Comparison of ENCODE assay signal across 8 mouse cellular contexts in genomic region chr11:4704072-4704964, GRCm38 (mm10). TPM values are rescaled to one million over a fixed set of nuclear protein-coding genes. Genes with fewer than 3 reads are reported as not detected.
DNase-seq lines count a peak whose midpoint lies in the region; ATAC-seq and TF ChIP-seq lines count a peak whose summit lies in the region.

Uqcr10 (minus strand) TSS chr11:4704342.
Zmat5 (plus strand) TSS chr11:4704678.

- peak within 1 kb of the TSS; percentile 91 for H3K9ac ChIP-seq in heart, embryonic 15.5 days
- peak within 1 kb of the TSS; percentile 90 for H3K9ac ChIP-seq in liver, embryonic 14.5 days (replicated peaks)
- H3K9ac ChIP-seq in neural tube, embryonic 11.5 days (ENCODE audit: low read length) = peak within 1 kb of the TSS; percentile 68
- peak within 1 kb of the TSS; percentile 91 for H3K9ac ChIP-seq in stomach, postnatal 0 days (ENCODE audit: low read length)

- peak within 1 kb of the TSS; percentile 73 for H3K4me3 ChIP-seq in forebrain, embryonic 10.5 days
- H3K4me3 ChIP-seq in heart, embryonic 15.5 days = peak within 1 kb of the TSS; percentile 79
- H3K4me3 ChIP-seq in liver, embryonic 14.5 days (ENCODE audit: insufficient read depth in 1 of 2, low read depth in 2 of 2, low read length in 2 of 2) = peak within 1 kb of the TSS; percentile 69 to 86
- peak within 1 kb of the TSS; percentile 62 for H3K4me3 ChIP-seq in neural tube, embryonic 11.5 days (ENCODE audit: low read depth, low read length)
- H3K4me3 ChIP-seq in stomach, postnatal 0 days (ENCODE audit: low read depth, low read length) = peak within 1 kb of the TSS; percentile 82

- peak within 1 kb of the TSS; percentile 81 for H3K4me2 ChIP-seq in heart, embryonic 15.5 days
- peak within 1 kb of the TSS; percentile 91 for H3K4me2 ChIP-seq in liver, embryonic 14.5 days (ENCODE audit: low read depth)
- H3K4me2 ChIP-seq in neural tube, embryonic 11.5 days (ENCODE audit: low read depth) = peak within 1 kb of the TSS; percentile 87
- H3K4me2 ChIP-seq in stomach, postnatal 0 days (replicated peaks; ENCODE audit: low read depth) = peak within 1 kb of the TSS; percentile 93

- WGBS in forebrain, embryonic 10.5 days = under 1% methylated on average over 47 of the region's 47 CpGs
- WGBS in heart, embryonic 15.5 days = under 1% methylated on average over 47 of the region's 47 CpGs
- under 1% methylated on average over 47 of the region's 47 CpGs for WGBS in liver, embryonic 14.5 days (ENCODE audit: insufficient replicate concordance)
- under 1% methylated on average over 47 of the region's 47 CpGs for WGBS in neural tube, embryonic 11.5 days
- WGBS in stomach, postnatal 0 days = under 1% methylated on average over 47 of the region's 47 CpGs

- peak; percentile 96 for ATAC-seq in heart, embryonic 15.5 days (replicated peaks; ENCODE audit: insufficient number of reproducible peaks, insufficient read depth, low FRiP score, low read depth)
- ATAC-seq in liver, embryonic 14.5 days (ENCODE audit: insufficient read depth) = peak; percentile 99
- peak; percentile 91 for ATAC-seq in neural tube, embryonic 11.5 days (ENCODE audit: insufficient read depth, low FRiP score, low TSS enrichment)
- peak; percentile 94 for ATAC-seq in stomach, postnatal 0 days (ENCODE audit: low FRiP score, low TSS enrichment)

- TF ChIP-seq EP300 in liver, embryonic 14.5 days (IDR thresholded peaks at IDR 0.05; ENCODE audit: low read depth) = no peak
- no peak for TF ChIP-seq EP300 in stomach, postnatal 0 days (optimal IDR thresholded peaks at IDR 0.05)

- no peaks in the 10 kb centered on the region for H3K27me3 ChIP-seq in forebrain, embryonic 10.5 days (ENCODE audit: poor library complexity, severe bottlenecking)
- H3K27me3 ChIP-seq in heart, embryonic 15.5 days = no peaks in the 10 kb centered on the region
- H3K27me3 ChIP-seq in liver, embryonic 14.5 days (ENCODE audit: control insufficient read depth, insufficient read depth, low read length) = no peaks in the 10 kb centered on the region
- H3K27me3 ChIP-seq in neural tube, embryonic 11.5 days (ENCODE audit: control insufficient read depth, insufficient read depth, low read length) = no peaks in the 10 kb centered on the region
- no peaks in the 10 kb centered on the region for H3K27me3 ChIP-seq in stomach, postnatal 0 days (ENCODE audit: control insufficient read depth, insufficient read depth, low read length)

- H3K9me3 ChIP-seq in forebrain, embryonic 10.5 days = no peaks in the 10 kb centered on the region
- no peaks in the 10 kb centered on the region for H3K9me3 ChIP-seq in heart, embryonic 15.5 days (replicated peaks)
- no peaks in the 10 kb centered on the region for H3K9me3 ChIP-seq in liver, embryonic 14.5 days (ENCODE audit: control insufficient read depth, low read length)
- no peaks in the 10 kb centered on the region for H3K9me3 ChIP-seq in neural tube, embryonic 11.5 days (ENCODE audit: control insufficient read depth, low read length)
- no peaks in the 10 kb centered on the region for H3K9me3 ChIP-seq in stomach, postnatal 0 days (ENCODE audit: control insufficient read depth, low read length)

- H3K4me1 ChIP-seq in forebrain, embryonic 10.5 days = peaks cover 18% of the 10 kb centered on the region
- peaks cover 19% of the 10 kb centered on the region for H3K4me1 ChIP-seq in heart, embryonic 15.5 days (replicated peaks)
- H3K4me1 ChIP-seq in liver, embryonic 14.5 days (replicated peaks; ENCODE audit: control insufficient read depth in 2 of 2, insufficient read depth in 2 of 2, low read length in 1 of 2) = peaks cover 8% of the 10 kb centered on the region in 2 experiments; a peak in 3 of 4 replicates
- H3K4me1 ChIP-seq in neural tube, embryonic 11.5 days (ENCODE audit: control insufficient read depth, insufficient read depth, low read length) = peaks cover 9% of the 10 kb centered on the region
- no peaks in the 10 kb centered on the region for H3K4me1 ChIP-seq in stomach, postnatal 0 days (replicated peaks; ENCODE audit: control insufficient read depth, insufficient read depth)

- peak; percentile 25; the same call in 1 of the 2 replicates for TF ChIP-seq CTCF in liver, embryonic 14.5 days (IDR thresholded peaks at IDR 0.05; ENCODE audit: low read depth)
- no peak; the same call in 1 of the 2 replicates for TF ChIP-seq CTCF in stomach, postnatal 0 days (IDR thresholded peaks at IDR 0.05; ENCODE audit: low read depth)

- H3K36me3 ChIP-seq in forebrain, embryonic 10.5 days (replicated peaks) = peaks cover 34% of the 10 kb centered on the region
- peaks cover 24% of the 10 kb centered on the region for H3K36me3 ChIP-seq in heart, embryonic 15.5 days
- H3K36me3 ChIP-seq in liver, embryonic 14.5 days (replicated peaks; ENCODE audit: control insufficient read depth, insufficient read depth, low read depth) = peaks cover 11% of the 10 kb centered on the region
- peaks cover 2% of the 10 kb centered on the region; the same call in 1 of the 2 replicates for H3K36me3 ChIP-seq in neural tube, embryonic 11.5 days (ENCODE audit: control insufficient read depth, insufficient read depth, low read length)
- H3K36me3 ChIP-seq in stomach, postnatal 0 days (ENCODE audit: control insufficient read depth, insufficient read depth, low read length) = peaks cover 6% of the 10 kb centered on the region; the same call in 1 of the 2 replicates

- H3K27ac ChIP-seq in forebrain, embryonic 10.5 days = peak within 1 kb of the TSS; percentile 90
- peak within 1 kb of the TSS; percentile 91 for H3K27ac ChIP-seq in heart, embryonic 15.5 days
- peak within 1 kb of the TSS; percentile 64 for H3K27ac ChIP-seq in liver, embryonic 14.5 days
- no peak within 1 kb of the TSS for H3K27ac ChIP-seq in neural tube, embryonic 11.5 days (ENCODE audit: low read depth, low read length)
- peak within 1 kb of the TSS; percentile 81 for H3K27ac ChIP-seq in stomach, postnatal 0 days (replicated peaks)

- peak; percentile 87 to 92 for DNase-seq in CD8-positive naive resting alpha-beta T cell, adult 2 months (ENCODE audit: low read depth in 2 of 2, low spot score in 2 of 2)
- DNase-seq in c-Kit-positive CD71-negative TER-119-negative erythroid progenitor cells, embryonic 14.5 days (ENCODE audit: low read depth) = peak; percentile 96
- DNase-seq in forebrain, embryonic 10.5 days (ENCODE audit: extremely low spot score, low spot score) = peak; percentile 91
- DNase-seq in kidney, postnatal 25 days = peak; percentile 96
- peak; percentile 94 to 96 (median 94) for DNase-seq in liver, embryonic 14.5 days (ENCODE audit: low read depth in 3 of 3, low spot score in 3 of 3)
- DNase-seq in neural tube, embryonic 11.5 days (ENCODE audit: low spot score) = peak; percentile 91
- peak; percentile 93 for DNase-seq in stomach, postnatal 0 days (ENCODE audit: low spot score)

RNA-seq across cellular contexts. Expression of gene Uqcr10, which starts in this region (rescaled TPM):
- 648 and 652 TPM in 2 replicates for polyA plus RNA-seq in forebrain, embryonic 10.5 days (2016; fragmentation: Nextera tagmentation; extraction: Ambion mirVana)
- polyA plus RNA-seq in heart, embryonic 15.5 days (2015; fragmentation: Nextera tagmentation; extraction: Ambion mirVana) = 1,608 and 2,078 TPM in 2 replicates
- polyA plus RNA-seq in liver, embryonic 14.5 days (2012; rRNA removed) = 481 and 569 TPM in 2 replicates
- polyA plus RNA-seq in liver, embryonic 14.5 days (2014; fragmentation: Nextera tagmentation; extraction: Ambion mirVana) = 728 and 747 TPM in 2 replicates
- polyA plus RNA-seq in neural tube, embryonic 11.5 days (2014; fragmentation: Nextera tagmentation; extraction: Ambion mirVana) = 505 and 528 TPM in 2 replicates
- 1,477 and 1,517 TPM in 2 replicates for polyA plus RNA-seq in stomach, postnatal 0 days (2015; fragmentation: Nextera tagmentation; extraction: Ambion mirVana)

RNA-seq across cellular contexts. Expression of gene Zmat5, which starts in this region (rescaled TPM):
- polyA plus RNA-seq in forebrain, embryonic 10.5 days (2016; fragmentation: Nextera tagmentation; extraction: Ambion mirVana) = 76.8 and 79.6 TPM in 2 replicates
- polyA plus RNA-seq in heart, embryonic 15.5 days (2015; fragmentation: Nextera tagmentation; extraction: Ambion mirVana) = 52.7 and 56.2 TPM in 2 replicates
- polyA plus RNA-seq in liver, embryonic 14.5 days (2012; rRNA removed) = 15.5 and 15.9 TPM in 2 replicates
- 25.7 and 26.3 TPM in 2 replicates for polyA plus RNA-seq in liver, embryonic 14.5 days (2014; fragmentation: Nextera tagmentation; extraction: Ambion mirVana)
- 75.5 and 82.3 TPM in 2 replicates for polyA plus RNA-seq in neural tube, embryonic 11.5 days (2014; fragmentation: Nextera tagmentation; extraction: Ambion mirVana)
- 57.4 and 63.5 TPM in 2 replicates for polyA plus RNA-seq in stomach, postnatal 0 days (2015; fragmentation: Nextera tagmentation; extraction: Ambion mirVana)
